Mouse (Mus musculus): ENCODE measurements at regions not wholly inside any gene's neighbourhood (a gene's known extent, or its start where the extent isn't known, plus 50 kb on each side); places are given as distances from the start of the nearest gene placed in this dataset.

DNA sequence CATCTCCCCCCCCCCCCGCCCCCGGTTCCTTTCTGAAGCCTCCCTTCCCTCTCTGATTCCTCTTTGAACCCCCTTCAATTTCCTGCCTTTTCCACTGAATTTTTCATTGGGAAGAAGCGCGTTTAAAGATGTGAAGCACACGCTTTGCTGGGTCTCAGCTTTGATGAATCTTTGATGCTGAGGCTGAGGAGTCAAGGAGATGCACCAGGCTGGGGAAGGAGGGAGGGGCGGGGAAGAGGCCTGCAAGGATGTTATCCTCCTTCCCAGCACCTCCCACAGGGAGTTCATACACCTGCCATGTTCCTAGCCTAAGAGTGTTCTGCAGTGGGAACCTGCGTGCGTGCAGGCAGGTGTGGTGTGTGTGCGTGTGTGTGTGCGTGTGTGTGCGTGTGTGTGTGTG lies 205.9 kb downstream of the Uaca start:
- no peaks in the 10 kb centered on the region for H3K9me3 ChIP-seq (ENCODE audit: low read length)
- no peak for TF ChIP-seq CTCF (IDR thresholded peaks at IDR 0.05)
- DNase-seq (ENCODE audit: low spot score) (no peak), ATAC-seq (ENCODE audit: low FRiP score) (no peak)
- H3K27me3 ChIP-seq (ENCODE audit: insufficient read depth, low read length) = no peaks in the 10 kb centered on the region
- H3K27ac ChIP-seq (ENCODE audit: low read depth, low read length) = no peak overlapping the region
- H3K36me3 ChIP-seq (ENCODE audit: insufficient read depth, low read length) = no peaks in the 10 kb centered on the region
- H3K4me2 ChIP-seq (ENCODE audit: low read depth, low read length, poor library complexity, severe bottlenecking) = no peak overlapping the region
- 72% methylated on average over 9 of the region's 11 CpGs for WGBS
- H3K4me1 ChIP-seq (ENCODE audit: insufficient read depth, low read length) = no peaks in the 10 kb centered on the region; the same call in 1 of the 2 replicates
- H3K4me3 ChIP-seq (ENCODE audit: low read depth, low read length) = no peak overlapping the region
- H3K9ac ChIP-seq (replicated peaks; ENCODE audit: low read length, poor library complexity, severe bottlenecking) = no peak overlapping the region

DNA sequence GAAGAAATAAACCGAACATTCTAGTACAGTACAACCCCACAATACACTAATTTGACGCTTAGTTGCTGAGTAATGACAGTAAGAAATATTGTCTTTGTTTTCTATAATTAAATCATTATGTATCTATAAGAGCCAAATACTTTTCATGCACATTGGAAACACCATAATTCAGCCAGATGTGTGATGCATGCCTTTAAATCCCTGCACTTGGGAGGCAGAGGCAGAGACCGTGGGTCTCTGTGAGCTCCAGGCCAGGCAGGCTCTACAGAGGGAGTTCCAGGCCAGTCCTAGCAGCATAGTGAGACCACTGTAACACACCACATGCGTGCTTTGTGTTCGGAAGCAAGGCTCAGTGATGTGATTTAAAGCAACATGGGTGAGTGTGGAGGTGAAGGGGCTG lies 208.2 kb downstream of the Uaca start:
- Histone ChIP-seq H3K27me3 (ENCODE audit: insufficient read depth, low read length) (no peaks in the 10 kb centered on the region), H3K27ac (ENCODE audit: low read depth, low read length) (no peak overlapping the region), H3K36me3 (ENCODE audit: insufficient read depth, low read length) (no peaks in the 10 kb centered on the region), H3K9ac (replicated peaks; ENCODE audit: low read length, poor library complexity, severe bottlenecking) (no peak overlapping the region), H3K4me1 (ENCODE audit: insufficient read depth, low read length) (no peaks in the 10 kb centered on the region; the same call in 1 of the 2 replicates), H3K4me3 (ENCODE audit: low read depth, low read length) (no peak overlapping the region), H3K9me3 (ENCODE audit: low read length) (no peaks in the 10 kb centered on the region), H3K4me2 (ENCODE audit: low read depth, low read length, poor library complexity, severe bottlenecking) (no peak overlapping the region)
- no peak for ATAC-seq (ENCODE audit: low FRiP score)
- whole genome bisulfite sequencing = 86% methylated on average over 5 of the region's 5 CpGs
- DNase-seq (ENCODE audit: low spot score) = no peak
- TF ChIP-seq CTCF (IDR thresholded peaks at IDR 0.05) = no peak

DNA sequence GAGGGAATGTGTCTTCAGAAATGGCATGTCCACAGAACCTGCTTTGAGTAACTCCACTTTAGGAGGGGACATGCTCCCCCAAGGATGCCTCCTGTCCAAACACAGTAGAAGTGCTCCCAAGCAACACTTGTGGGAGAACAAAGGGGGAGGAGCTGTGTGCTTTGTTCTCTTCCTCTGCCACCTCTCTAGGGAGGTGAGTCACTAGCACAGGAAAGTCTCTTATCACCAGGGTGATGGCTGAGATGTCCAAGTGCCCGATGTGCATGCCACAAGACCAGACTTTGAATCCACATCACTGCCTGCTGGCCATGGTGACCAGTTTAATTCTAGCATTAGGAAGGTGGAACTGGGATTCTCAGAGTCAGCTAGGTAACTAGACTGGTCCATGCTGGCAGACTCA lies 214.1 kb downstream of the Uaca start:
- TF ChIP-seq CTCF (IDR thresholded peaks at IDR 0.05) = no peak
- no peak overlapping the region for H3K4me2 ChIP-seq (ENCODE audit: low read depth, low read length, poor library complexity, severe bottlenecking)
- WGBS = 84% methylated on average over 1 of the region's 1 CpGs
- no peaks in the 10 kb centered on the region for H3K27me3 ChIP-seq (ENCODE audit: insufficient read depth, low read length)
- ATAC-seq (ENCODE audit: low FRiP score) = no peak
- H3K9me3 ChIP-seq (ENCODE audit: low read length) = no peaks in the 10 kb centered on the region
- H3K27ac ChIP-seq (ENCODE audit: low read depth, low read length) = no peak overlapping the region
- no peak for DNase-seq (ENCODE audit: low spot score)
- H3K36me3 ChIP-seq (ENCODE audit: insufficient read depth, low read length) = no peaks in the 10 kb centered on the region
- H3K4me3 ChIP-seq (ENCODE audit: low read depth, low read length) = no peak overlapping the region
- no peak overlapping the region for H3K9ac ChIP-seq (replicated peaks; ENCODE audit: low read length, poor library complexity, severe bottlenecking)
- H3K4me1 ChIP-seq (ENCODE audit: insufficient read depth, low read length) = no peaks in the 10 kb centered on the region

DNA sequence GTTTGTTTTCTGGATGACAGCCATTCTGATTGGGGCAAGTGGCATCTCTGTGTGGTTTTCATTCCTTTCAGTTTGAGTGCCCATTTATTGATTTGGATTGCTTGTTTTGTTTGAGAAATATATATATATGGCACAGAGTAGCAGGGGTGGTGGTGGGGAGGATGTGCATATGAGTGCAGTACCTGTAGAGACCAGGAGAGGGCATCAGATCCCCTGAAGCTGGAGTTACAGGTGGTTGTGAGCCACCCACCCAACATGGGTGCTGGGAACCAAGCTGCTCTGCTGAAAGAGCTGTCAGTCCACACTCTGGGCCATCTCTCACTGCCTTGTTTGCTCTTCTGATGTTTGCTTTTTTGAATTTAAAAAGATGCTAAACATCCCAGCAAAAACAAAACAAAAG lies 216.7 kb downstream of the Uaca start:
- no peaks in the 10 kb centered on the region for H3K4me1 ChIP-seq (ENCODE audit: insufficient read depth, low read length)
- ATAC-seq (ENCODE audit: low FRiP score) = no peak
- H3K9me3 ChIP-seq (ENCODE audit: low read length) = no peaks in the 10 kb centered on the region
- no peaks in the 10 kb centered on the region for H3K36me3 ChIP-seq (ENCODE audit: insufficient read depth, low read length)
- H3K4me2 ChIP-seq (ENCODE audit: low read depth, low read length, poor library complexity, severe bottlenecking) = no peak overlapping the region
- H3K4me3 ChIP-seq (ENCODE audit: low read depth, low read length) = no peak overlapping the region
- DNase-seq (ENCODE audit: low spot score) = no peak
- H3K9ac ChIP-seq (replicated peaks; ENCODE audit: low read length, poor library complexity, severe bottlenecking) = no peak overlapping the region
- TF ChIP-seq CTCF (IDR thresholded peaks at IDR 0.05) = peak; percentile 36
- no peaks in the 10 kb centered on the region for H3K27me3 ChIP-seq (ENCODE audit: insufficient read depth, low read length)
- no peak overlapping the region for H3K27ac ChIP-seq (ENCODE audit: low read depth, low read length)

DNA sequence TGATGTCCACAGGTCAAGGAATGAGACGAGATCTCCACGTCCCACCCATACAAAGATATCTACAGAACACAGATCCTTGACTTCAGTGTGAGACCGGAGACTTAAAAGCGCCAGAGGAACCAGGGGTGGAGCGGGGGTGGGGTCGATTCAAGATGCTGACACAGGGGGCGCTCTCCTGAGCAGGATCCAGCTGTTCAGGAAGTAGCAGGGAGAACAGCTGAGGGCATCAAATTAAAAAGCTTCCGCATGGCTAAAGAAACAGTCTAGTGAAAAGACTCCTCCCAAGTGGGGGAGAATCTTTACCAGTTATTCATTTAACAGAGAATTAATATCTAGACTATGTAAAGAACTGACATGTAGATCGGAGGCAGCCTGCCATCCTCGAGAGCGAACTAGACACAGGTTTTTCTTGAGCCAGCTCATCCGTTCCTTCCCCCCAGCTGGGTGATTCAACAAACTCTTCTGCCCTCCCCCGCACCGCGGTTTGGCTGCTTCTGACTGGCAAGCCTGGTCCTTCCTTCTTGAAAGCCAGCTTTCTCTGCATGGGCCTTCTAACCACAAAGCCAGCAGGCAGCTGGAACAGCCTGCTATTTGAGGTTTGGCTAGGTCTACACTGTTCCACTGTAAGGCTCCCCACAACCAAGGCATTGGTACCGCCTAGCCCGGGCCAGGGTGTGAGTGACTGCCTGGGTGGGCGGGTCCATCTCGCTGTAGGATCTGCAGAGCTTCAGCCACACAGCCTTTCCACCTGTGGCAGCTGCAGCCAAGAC lies 218.6 kb downstream of the Uaca start:
- Histone ChIP-seq H3K9me3 (ENCODE audit: low read length) (no peaks in the 10 kb centered on the region), H3K9ac (replicated peaks; ENCODE audit: low read length, poor library complexity, severe bottlenecking) (no peak overlapping the region), H3K4me1 (ENCODE audit: insufficient read depth, low read length) (no peaks in the 10 kb centered on the region), H3K36me3 (ENCODE audit: insufficient read depth, low read length) (no peaks in the 10 kb centered on the region), H3K4me2 (ENCODE audit: low read depth, low read length, poor library complexity, severe bottlenecking) (no peak overlapping the region), H3K27me3 (ENCODE audit: insufficient read depth, low read length) (no peaks in the 10 kb centered on the region), H3K4me3 (ENCODE audit: low read depth, low read length) (no peak overlapping the region), H3K27ac (ENCODE audit: low read depth, low read length) (no peak overlapping the region)
- DNase-seq (ENCODE audit: low spot score) = peak; percentile 56
- WGBS = 69% methylated on average over 19 of the region's 19 CpGs
- ATAC-seq (ENCODE audit: low FRiP score) = no peak
- TF ChIP-seq CTCF (IDR thresholded peaks at IDR 0.05) = peak; percentile 13; the same call in 1 of the 2 replicates

DNA sequence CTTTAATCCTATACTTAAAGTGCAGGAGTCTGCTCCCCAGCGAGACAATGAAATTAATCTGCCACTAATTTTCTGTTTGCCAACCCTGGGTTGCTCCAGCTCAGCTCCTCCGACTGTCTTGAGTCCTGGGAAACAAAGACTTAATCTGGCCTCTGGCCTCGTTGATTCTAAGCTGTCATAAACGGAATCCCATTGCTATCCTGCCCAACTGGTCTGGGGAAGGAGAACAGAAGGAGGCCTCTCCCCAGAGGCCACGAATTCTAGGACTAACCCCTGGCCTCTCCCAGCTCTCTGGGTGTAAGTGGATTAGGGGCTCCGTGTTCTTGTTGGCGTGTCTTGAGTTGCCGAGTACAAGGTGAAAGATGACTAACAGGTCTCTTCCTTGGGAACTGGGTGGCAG lies 219.8 kb downstream of the Uaca start:
- Histone ChIP-seq H3K4me1 (ENCODE audit: insufficient read depth, low read length) (no peaks in the 10 kb centered on the region), H3K9ac (replicated peaks; ENCODE audit: low read length, poor library complexity, severe bottlenecking) (no peak overlapping the region), H3K4me3 (ENCODE audit: low read depth, low read length) (no peak overlapping the region), H3K27ac (ENCODE audit: low read depth, low read length) (no peak overlapping the region), H3K4me2 (ENCODE audit: low read depth, low read length, poor library complexity, severe bottlenecking) (no peak overlapping the region), H3K27me3 (ENCODE audit: insufficient read depth, low read length) (no peaks in the 10 kb centered on the region), H3K9me3 (ENCODE audit: low read length) (no peaks in the 10 kb centered on the region), H3K36me3 (ENCODE audit: insufficient read depth, low read length) (no peaks in the 10 kb centered on the region)
- no peak for TF ChIP-seq CTCF (IDR thresholded peaks at IDR 0.05)
- DNase-seq (ENCODE audit: low spot score) = no peak
- 53% methylated on average over 8 of the region's 8 CpGs for WGBS
- no peak for ATAC-seq (ENCODE audit: low FRiP score)
